13 mouse cellular contexts compared by ENCODE assay signal in genomic region chr1:43250281-43250680, GRCm38 (mm10). TPM values are rescaled to one million over a fixed set of nuclear protein-coding genes. Genes with fewer than 3 reads are reported as not detected.
DNase-seq lines count a peak whose midpoint lies in the region; ATAC-seq and TF ChIP-seq lines count a peak whose summit lies in the region.
"Had no signal": no experiment of that assay in that cellular context is flagged by ENCODE, and none has a peak within 500 bp of the region (broad histone marks: within the 10 kb centered on the region; RNA-seq: fewer than 3 reads in every experiment).

No protein-coding gene starts in this region.

- H3K9ac ChIP-seq in kidney, embryonic 16.5 days (replicated peaks; ENCODE audit: low read length) = no peak overlapping the region
- H3K9ac ChIP-seq: neural tube, embryonic 13.5 days had no signal

- no peak overlapping the region for H3K4me3 ChIP-seq in kidney, adult 2 months (ENCODE audit: insufficient read depth, low read depth, low read length)
- H3K4me3 ChIP-seq in kidney, embryonic 16.5 days (ENCODE audit: low read length) = no peak overlapping the region
- H3K4me3 ChIP-seq: layer of hippocampus, adult 2 months; neural tube, embryonic 13.5 days had no signal

- intact Hi-C loops in heart, postnatal 25 days (cut with DNase I) = no loop called here

- peaks cover 7% of the 10 kb centered on the region; the same call in 1 of the 2 replicates for H3K4me1 ChIP-seq in kidney, adult 2 months (ENCODE audit: control insufficient read depth, insufficient read depth, low read length)
- H3K4me1 ChIP-seq in kidney, embryonic 16.5 days (ENCODE audit: insufficient read depth, low read length) = no peaks in the 10 kb centered on the region
- H3K4me1 ChIP-seq: neural tube, embryonic 13.5 days had no signal

- DNase-seq in kidney, adult 2 months = peak; percentile 94
- peak; percentile 34 for DNase-seq in adrenal gland, adult 8-10 months
- DNase-seq in gastrocnemius, postnatal 10 days = peak; percentile 83
- DNase-seq in heart, postnatal 25 days (ENCODE audit: low spot score) = peak; percentile 46
- no peak for DNase-seq in layer of hippocampus, adult 9-11 months
- no peak for DNase-seq in layer of hippocampus, adult 18-20 months (ENCODE audit: low spot score in 2 of 2)
- DNase-seq: cerebellum, adult 18-20 months; liver; lung, postnatal 4 days had no signal

- TF ChIP-seq POLR2A in kidney, adult 2 months (IDR thresholded peaks at IDR 0.05; ENCODE audit: low read depth, low read length) = no peak

- no peaks in the 10 kb centered on the region for H3K36me3 ChIP-seq in kidney, adult 2 months (ENCODE audit: control insufficient read depth, insufficient read depth, low read length)
- H3K36me3 ChIP-seq in kidney, embryonic 16.5 days (ENCODE audit: insufficient read depth, low read length) = no peaks in the 10 kb centered on the region
- H3K36me3 ChIP-seq: neural tube, embryonic 13.5 days had no signal

- no peak for ATAC-seq in kidney, embryonic 16.5 days (ENCODE audit: low FRiP score, low TSS enrichment)
- no peak for ATAC-seq in megakaryocyte-erythroid progenitor cell, adult 5-6 weeks (replicated peaks; ENCODE audit: low FRiP score, low TSS enrichment, poor library complexity, severe bottlenecking)

- H3K4me2 ChIP-seq in kidney, embryonic 16.5 days (replicated peaks; ENCODE audit: low read depth, low read length) = no peak overlapping the region
- H3K4me2 ChIP-seq: neural tube, embryonic 13.5 days had no signal

- 40% methylated on average over 6 of the region's 6 CpGs for WGBS in kidney, adult 2 months
- 75% methylated on average over 6 of the region's 6 CpGs for WGBS in kidney, embryonic 16.5 days

- no peaks in the 10 kb centered on the region for H3K9me3 ChIP-seq in kidney, embryonic 16.5 days (ENCODE audit: low read length)
- H3K9me3 ChIP-seq: neural tube, embryonic 13.5 days had no signal

- TF ChIP-seq CTCF in kidney, adult 2 months (conservative IDR thresholded peaks at IDR 0.05; ENCODE audit: insufficient read depth, insufficient read length, low read depth, low read length) = no peak

- H3K27me3 ChIP-seq in kidney, adult 2 months (replicated peaks; ENCODE audit: control insufficient read depth, insufficient read depth, low read length) = no peaks in the 10 kb centered on the region
- H3K27me3 ChIP-seq in kidney, embryonic 16.5 days (ENCODE audit: insufficient read depth, low read length) = no peaks in the 10 kb centered on the region
- H3K27me3 ChIP-seq: neural tube, embryonic 13.5 days had no signal

- H3K27ac ChIP-seq in kidney, adult 2 months (ENCODE audit: insufficient read depth, low read depth, low read length) = no peak overlapping the region
- no peak overlapping the region for H3K27ac ChIP-seq in kidney, embryonic 16.5 days (ENCODE audit: low read length)
- H3K27ac ChIP-seq: layer of hippocampus, adult 2 months; neural tube, embryonic 13.5 days had no signal

RNA-seq across cellular contexts. Expression of gene Fhl2, which starts 53.5 kb away (rescaled TPM):
- polyA plus RNA-seq in kidney, adult 2 months (2012; rRNA removed) = 45.3 and 48.1 TPM in 2 replicates
- polyA plus RNA-seq in kidney, embryonic 16.5 days (2015; fragmentation: Nextera tagmentation; extraction: Ambion mirVana) = 101 and 104 TPM in 2 replicates
- 10 to 100 TPM; 23.3 to 37.9 (median 32.1) TPM for total RNA-seq in adrenal gland, adult 8-10 months (2022)
- 10 to 100 TPM; 21.7 to 22.1 TPM for total RNA-seq in gastrocnemius, postnatal 10 days (2021)
- total RNA-seq in heart, postnatal 25 days (2021) = 1,000 to 10,000 TPM; 2,139 to 2,275 TPM
- total RNA-seq in layer of hippocampus, adult 18-20 months (2021) = 10 to 100 TPM; 28.5 to 34.0 TPM
- not detected in 2 replicates for total RNA-seq in megakaryocyte-erythroid progenitor cell, adult 5-6 weeks (2014; fragmentation: Nextera tagmentation)
- not detected in 2 replicates for total RNA-seq in megakaryocyte-erythroid progenitor cell, adult 5-6 weeks (2017)

Comparison
In these comparisons a context has a peak if more than half of its experiments do, and no peak if none do; other contexts are left out.
1. DNase-seq: peak in kidney, adult 2 months (single experiment), adrenal gland, adult 8-10 months (single experiment), gastrocnemius, postnatal 10 days (single experiment) and heart, postnatal 25 days (single experiment); none in layer of hippocampus, adult 9-11 months (single experiment) and layer of hippocampus, adult 18-20 months (0 of 2).
2. RNA of gene Fhl2, which starts 53.5 kb away (total RNA-seq): 2,139 to 2,275 TPM in heart, postnatal 25 days; 28.5 to 34.0 TPM in layer of hippocampus, adult 18-20 months, 23.3 to 37.9 TPM in adrenal gland, adult 8-10 months, 21.7 to 22.1 TPM in gastrocnemius, postnatal 10 days and not detected in megakaryocyte-erythroid progenitor cell, adult 5-6 weeks; every median in the first group is over 10 times any median in the second.